Mouse (Mus musculus) MEL (cell line): ENCODE measurements around the gene Gle1. TPM values are rescaled to one million over a fixed set of nuclear protein-coding genes. Genes with fewer than 3 reads are reported as not detected.

Experiments used
- DNase-seq: peaks from one replicate; pipeline ENCODE4 v3.0.0; 2011; ENCODE audit warnings: low read depth, low spot score
- H3K27ac ChIP-seq: 2 replicates; pipeline ENCODE4 v1.5.1; 2012; ENCODE audit warnings: low read depth, mild to moderate bottlenecking, control low read depth, low read length, moderate library complexity; ENCODE audit not compliant: control insufficient read depth
- H3K27me3 ChIP-seq, 2 experiments: fragments of 150-350 bp in 1 of 2; sonication (generic) in 1 of 2; 2 replicates each; pipeline ENCODE4 v1.6.1; 2012; ENCODE audit warnings: low read length in 2 of 2, mild to moderate bottlenecking in 2 of 2, improper control_type of control experiment in 1 of 2, moderate library complexity in 1 of 2; ENCODE audit not compliant: insufficient read depth in 2 of 2, control insufficient read depth in 1 of 2
- H3K36me3 ChIP-seq, 2 experiments: 2 replicates each; pipeline ENCODE4 v1.6.1; 2012 to 2014; ENCODE audit warnings: low read length in 2 of 2, improper control_type of control experiment in 1 of 2, inconsistent platforms in 1 of 2, mild to moderate bottlenecking in 1 of 2; ENCODE audit not compliant: insufficient read depth in 2 of 2, control insufficient read depth in 1 of 2
- H3K4me1 ChIP-seq, 2 experiments: fragments of 150-350 bp in 1 of 2; sonication (generic) in 1 of 2; 2 replicates each; pipeline ENCODE4 v1.6.1; 2012; ENCODE audit warnings: low read length in 2 of 2, improper control_type of control experiment in 1 of 2, mild to moderate bottlenecking in 1 of 2; ENCODE audit not compliant: insufficient read depth in 2 of 2, control insufficient read depth in 1 of 2
- H3K4me3 ChIP-seq, 2 experiments: fragments of 150-350 bp in 1 of 2; sonication (generic) in 1 of 2; 2 replicates each; pipeline ENCODE4 v1.5.1; 2012; ENCODE audit warnings: low read depth in 2 of 2, low read length in 2 of 2, mild to moderate bottlenecking in 2 of 2, moderate library complexity in 2 of 2, control low read depth in 1 of 2, improper control_type of control experiment in 1 of 2; ENCODE audit not compliant: control insufficient read depth in 1 of 2, insufficient read depth in 1 of 2
- H3K79me2 ChIP-seq: 2 replicates; pipeline ENCODE4 v1.6.1; 2012; ENCODE audit warnings: mild to moderate bottlenecking, low read length, moderate library complexity; ENCODE audit not compliant: control insufficient read depth, poor library complexity, insufficient read depth
- H3K9ac ChIP-seq: 2 replicates; pipeline ENCODE4 v1.6.1; 2012; ENCODE audit warnings: low read depth, mild to moderate bottlenecking, control low read depth, low read length, moderate library complexity; ENCODE audit not compliant: control insufficient read depth, poor library complexity, severe bottlenecking
- H3K9me3 ChIP-seq: fragments of 150-350 bp; sonication (generic); replicated peaks from 2 replicates; pipeline ENCODE4 v1.6.1; 2012; ENCODE audit warnings: mild to moderate bottlenecking, low read length, improper control_type of control experiment, moderate library complexity; ENCODE audit not compliant: insufficient read depth
- CHD2 ChIP-seq: IDR thresholded peaks from 2 replicates; pipeline ENCODE4 v1.6.1; 2011; ENCODE audit warnings: low read length, improper control_type of control experiment
- E2F4 ChIP-seq: IDR thresholded peaks from 2 replicates; pipeline ENCODE4 v1.6.1; 2011; ENCODE audit warnings: low read depth, low read length, improper control_type of control experiment, borderline replicate concordance
- ETS1 ChIP-seq: IDR thresholded peaks from 2 replicates; pipeline ENCODE4 v1.6.1; 2012; ENCODE audit warnings: low read depth, mild to moderate bottlenecking, inconsistent platforms, low read length, improper control_type of control experiment, moderate library complexity
- GATA1 ChIP-seq: IDR thresholded peaks from 2 replicates; pipeline ENCODE4 v1.6.1; 2011; ENCODE audit warnings: low read depth, low read length, improper control_type of control experiment
- JUND ChIP-seq: IDR thresholded peaks from 2 replicates; pipeline ENCODE4 v1.6.1; 2011; ENCODE audit warnings: low read depth, mild to moderate bottlenecking, improper control_type of control experiment, low read length
- KAT2A ChIP-seq: conservative IDR thresholded peaks from 2 replicates; pipeline ENCODE4 v1.6.1; 2012; ENCODE audit warnings: low read depth, low read length, improper control_type of control experiment, inconsistent platforms
- MEF2A ChIP-seq: IDR thresholded peaks from 2 replicates; pipeline ENCODE4 v1.6.1; 2014; ENCODE audit warnings: low read depth, mild to moderate bottlenecking, inconsistent platforms, low read length, improper control_type of control experiment; ENCODE audit not compliant: poor library complexity, insufficient replicate concordance, severe bottlenecking; ENCODE audit errors: extremely low read depth
- MYB ChIP-seq: IDR thresholded peaks from 2 replicates; pipeline ENCODE4 v1.6.1; 2011; ENCODE audit warnings: mild to moderate bottlenecking, low read depth, low read length, improper control_type of control experiment
- MYC ChIP-seq: IDR thresholded peaks from 2 replicates; pipeline ENCODE4 v1.6.1; 2011; ENCODE audit warnings: low read depth, mild to moderate bottlenecking, low read length, improper control_type of control experiment, moderate library complexity
- NELFE ChIP-seq: IDR thresholded peaks from 2 replicates; pipeline ENCODE4 v1.6.1; 2011; ENCODE audit warnings: low read depth, low read length, improper control_type of control experiment
- POLR2A ChIP-seq, 2 experiments: IDR thresholded peaks; 2 replicates each; pipeline ENCODE4 v1.6.1; 2011 to 2012; ENCODE audit warnings: low read length in 2 of 2, mild to moderate bottlenecking in 2 of 2, control low read depth in 1 of 2, improper control_type of control experiment in 1 of 2, low read depth in 1 of 2, moderate library complexity in 1 of 2; ENCODE audit not compliant: control insufficient read depth in 1 of 2, insufficient read depth in 1 of 2, poor library complexity in 1 of 2
- POLR2AphosphoS5 ChIP-seq: IDR thresholded peaks from 2 replicates; pipeline ENCODE4 v1.6.1; 2012; ENCODE audit warnings: low read depth, borderline replicate concordance, mild to moderate bottlenecking, inconsistent platforms, low read length, moderate library complexity, mixed read lengths
- RCOR1 ChIP-seq: IDR thresholded peaks from 2 replicates; pipeline ENCODE4 v1.6.1; 2012; ENCODE audit warnings: low read depth, mild to moderate bottlenecking, inconsistent platforms, low read length, improper control_type of control experiment
- SIN3A ChIP-seq: IDR thresholded peaks from 2 replicates; pipeline ENCODE4 v1.6.1; 2012; ENCODE audit warnings: low read length, improper control_type of control experiment, inconsistent platforms
- TAL1 ChIP-seq: IDR thresholded peaks from 2 replicates; pipeline ENCODE4 v1.6.1; 2012; ENCODE audit warnings: mild to moderate bottlenecking, inconsistent platforms, low read length, moderate library complexity, mixed read lengths
- TBP ChIP-seq: IDR thresholded peaks from 2 replicates; pipeline ENCODE4 v1.8.0; 2011; ENCODE audit warnings: low read depth, low read length, improper control_type of control experiment
- TCF12 ChIP-seq: IDR thresholded peaks from 2 replicates; pipeline ENCODE4 v1.6.1; 2014; ENCODE audit warnings: low read depth, mild to moderate bottlenecking, inconsistent platforms, low read length, improper control_type of control experiment, moderate library complexity
- USF1 ChIP-seq: IDR thresholded peaks from 2 replicates; pipeline ENCODE4 v1.6.1; 2014; ENCODE audit warnings: low read depth, mild to moderate bottlenecking, inconsistent platforms, low read length, improper control_type of control experiment, moderate library complexity
- ZMIZ1 ChIP-seq: IDR thresholded peaks from 2 replicates; pipeline ENCODE4 v1.6.1; 2012; ENCODE audit warnings: low read depth, mild to moderate bottlenecking, inconsistent platforms, low read length, improper control_type of control experiment, moderate library complexity
- ZNF384 ChIP-seq: IDR thresholded peaks from 2 replicates; pipeline ENCODE4 v1.6.1; 2012; ENCODE audit warnings: low read depth, mild to moderate bottlenecking, inconsistent platforms, low read length, improper control_type of control experiment
- polyA plus RNA-seq, 2 experiments: library from polyadenylated mRNA; stranded (reverse) in 1 of 2; unstranded in 1 of 2; fragments of >175 nt in 1 of 2; fragments of >200 nt in 1 of 2; gene quantifications; 2 replicates each; pipeline versions ENCODE4 v1.2.1 to v1.2.4; 2012; ENCODE audit warnings: low replicate concordance in 2 of 2, low read depth in 1 of 2; ENCODE audit not compliant: insufficient read length in 2 of 2, insufficient read depth in 1 of 2, missing spikeins in 1 of 2
- total RNA-seq: library from RNA; depleted of rRNA; stranded (reverse); fragments of 300-350 nt; gene quantifications from 2 replicates; pipeline ENCODE4 v1.2.3, GENCODE M21; 2012

Gle1 gene
- total and polyA plus RNA-seq, 3 experiments = 46.1 to 77.0 TPM; not detected in 1

DNA sequence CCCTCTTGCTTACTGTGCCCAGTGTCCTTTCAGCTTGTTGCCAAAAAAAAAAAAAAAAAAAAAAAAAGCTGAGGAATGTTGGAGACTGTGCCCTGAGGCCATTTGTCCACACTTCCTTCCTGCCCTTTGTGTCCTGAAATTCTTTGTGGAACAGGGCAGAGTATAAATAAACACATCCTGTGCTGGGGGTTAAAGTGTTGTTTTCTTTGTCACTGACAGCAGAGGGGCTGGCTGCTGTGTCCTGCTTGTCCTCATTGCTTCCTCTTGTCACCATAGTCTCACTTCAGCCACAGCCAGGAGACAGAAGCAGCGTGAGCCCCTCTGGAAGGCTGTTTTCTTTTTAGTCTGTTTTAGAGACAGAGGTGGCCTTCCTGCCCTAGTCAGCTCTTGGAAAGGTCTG lies 9.5 kb downstream of the Gle1 start:
- Histone ChIP-seq H3K9ac (no peak overlapping the region), H3K4me1 (no peaks in the 10 kb centered on the region), H3K27ac (no peak overlapping the region), H3K9me3 (no peaks in the 10 kb centered on the region), H3K36me3 (peaks cover 0 to 14% of the 10 kb centered on the region in 2 experiments; a peak in 2 of 4 replicates), H3K4me3 (no peak overlapping the region), H3K79me2 (no peaks in the 10 kb centered on the region), H3K27me3 (no peaks in the 10 kb centered on the region)
- no peak for DNase-seq
- TF ChIP-seq SIN3A = no peak
- no peak for TF ChIP-seq ZMIZ1
- no peak for TF ChIP-seq ZNF384
- no peak for TF ChIP-seq NELFE
- TF ChIP-seq USF1 = no peak
- no peak for TF ChIP-seq MEF2A
- TF ChIP-seq CHD2 = no peak
- TF ChIP-seq TBP = no peak
- no peak for TF ChIP-seq POLR2AphosphoS5

DNA sequence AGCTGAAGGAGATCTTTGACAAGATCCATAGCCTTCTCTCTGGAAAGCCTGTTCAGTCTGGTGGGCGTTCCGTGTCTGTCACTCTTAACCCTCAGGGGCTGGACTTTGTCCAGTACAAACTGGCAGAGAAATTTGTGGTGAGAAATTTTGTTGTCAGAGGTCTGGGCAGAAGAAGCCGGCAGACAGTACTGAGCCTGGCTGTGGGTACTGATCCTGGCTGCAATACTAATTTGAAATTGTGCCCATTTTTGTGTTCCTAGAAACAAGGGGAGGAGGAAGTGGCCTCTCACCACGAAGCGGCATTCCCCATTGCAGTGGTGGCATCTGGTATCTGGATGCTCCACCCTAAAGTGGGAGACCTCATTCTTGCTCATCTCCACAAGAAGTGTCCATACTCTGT lies 13.7 kb downstream of the Gle1 start:
- Histone ChIP-seq H3K4me3 (no peak overlapping the region), H3K4me1 (no peaks in the 10 kb centered on the region), H3K27ac (no peak overlapping the region), H3K79me2 (no peaks in the 10 kb centered on the region), H3K36me3 (peaks cover 0 to 17% of the 10 kb centered on the region in 2 experiments; a peak in 2 of 4 replicates), H3K9ac (no peak overlapping the region), H3K27me3 (no peaks in the 10 kb centered on the region), H3K9me3 (no peaks in the 10 kb centered on the region)
- TF ChIP-seq RCOR1 (no peak), MYB (no peak), MYC (no peak), GATA1 (no peak), E2F4 (no peak), TAL1 (no peak)
- DNase-seq = no peak

DNA sequence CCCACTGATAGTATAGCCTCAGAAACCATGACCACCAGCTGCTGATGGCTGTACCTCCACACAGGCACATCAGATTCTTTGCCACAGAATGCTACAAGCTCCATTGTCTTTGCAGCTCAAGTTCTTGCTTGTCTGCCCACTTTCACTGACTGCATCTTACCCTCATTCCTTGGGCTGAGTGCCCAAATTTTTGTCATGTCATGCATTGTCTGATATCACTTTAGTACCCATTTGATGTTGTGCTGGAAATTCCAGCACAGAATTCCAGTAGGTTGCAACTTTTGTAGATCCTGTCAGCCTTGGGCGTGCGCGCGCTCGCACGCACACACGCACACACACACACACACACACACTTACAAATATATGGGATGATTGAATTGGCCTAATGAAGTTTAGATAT lies 26.0 kb downstream of the Gle1 start:
- Histone ChIP-seq H3K4me1 (peaks cover under 1 to 3% of the 10 kb centered on the region in 2 experiments; a peak in 2 of 4 replicates), H3K27me3 (no peaks in the 10 kb centered on the region), H3K4me3 (no peak overlapping the region), H3K9ac (no peak overlapping the region), H3K36me3 (peaks cover 3 to 6% of the 10 kb centered on the region in 2 experiments; a peak in 3 of 4 replicates), H3K27ac (no peak overlapping the region), H3K79me2 (peaks cover 2% of the 10 kb centered on the region; the same call in 1 of the 2 replicates), H3K9me3 (no peaks in the 10 kb centered on the region)
- no peak for TF ChIP-seq ZNF384
- no peak for TF ChIP-seq KAT2A
- TF ChIP-seq JUND = no peak
- TF ChIP-seq POLR2A (IDR thresholded peaks at IDR 0.05; ENCODE audit: control insufficient read depth in 1 of 2, insufficient read depth in 1 of 2, low read depth in 1 of 2, low read length in 2 of 2, poor library complexity in 1 of 2) = no peak
- TF ChIP-seq MYB = no peak
- no peak for TF ChIP-seq TCF12
- TF ChIP-seq ETS1 = no peak
- TF ChIP-seq, all 39 proteins: peak for 0
- DNase-seq = peak; percentile 13
